Mouse (Mus musculus): Measurements from ENCODE around the gene Tm9sf1.

The Tm9sf1 gene

DNA sequence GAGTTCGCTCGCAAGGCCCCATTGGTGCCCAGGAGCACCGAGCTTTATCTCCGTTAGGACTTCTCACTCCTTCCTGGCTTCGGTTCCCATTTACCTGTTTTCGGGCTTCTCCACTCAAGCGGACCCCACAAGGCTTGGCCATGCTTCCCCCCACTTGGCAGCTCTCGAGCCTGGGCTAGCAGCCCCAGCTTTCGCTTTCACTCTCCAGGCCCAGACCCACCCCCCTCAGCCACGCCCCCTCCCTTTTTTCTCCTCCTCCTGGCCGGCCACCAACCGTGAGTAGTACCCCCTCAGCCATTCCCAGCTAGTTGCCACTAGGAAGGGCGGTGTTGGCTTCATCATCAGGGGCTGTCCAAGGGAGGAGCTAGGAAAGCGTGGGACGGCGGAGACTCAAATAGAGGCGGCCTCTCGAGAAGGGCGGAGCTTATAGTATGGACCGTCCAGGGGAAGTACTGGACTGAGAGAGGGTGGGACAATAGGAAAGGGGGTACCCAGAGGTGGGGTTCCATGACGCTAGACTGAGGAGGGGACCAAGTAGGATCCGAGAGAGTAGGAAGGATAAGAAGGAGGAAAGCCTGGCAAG lies 52.8 kb downstream of the Tm9sf1 start, which contains the start of gene Psme2:
TSS of gene Psme2 (minus strand) at position 366 of the 583 bp plus-strand sequence.
- peak; percentile 95 for DNase-seq (ENCODE audit: low read depth, low spot score)

DNA sequence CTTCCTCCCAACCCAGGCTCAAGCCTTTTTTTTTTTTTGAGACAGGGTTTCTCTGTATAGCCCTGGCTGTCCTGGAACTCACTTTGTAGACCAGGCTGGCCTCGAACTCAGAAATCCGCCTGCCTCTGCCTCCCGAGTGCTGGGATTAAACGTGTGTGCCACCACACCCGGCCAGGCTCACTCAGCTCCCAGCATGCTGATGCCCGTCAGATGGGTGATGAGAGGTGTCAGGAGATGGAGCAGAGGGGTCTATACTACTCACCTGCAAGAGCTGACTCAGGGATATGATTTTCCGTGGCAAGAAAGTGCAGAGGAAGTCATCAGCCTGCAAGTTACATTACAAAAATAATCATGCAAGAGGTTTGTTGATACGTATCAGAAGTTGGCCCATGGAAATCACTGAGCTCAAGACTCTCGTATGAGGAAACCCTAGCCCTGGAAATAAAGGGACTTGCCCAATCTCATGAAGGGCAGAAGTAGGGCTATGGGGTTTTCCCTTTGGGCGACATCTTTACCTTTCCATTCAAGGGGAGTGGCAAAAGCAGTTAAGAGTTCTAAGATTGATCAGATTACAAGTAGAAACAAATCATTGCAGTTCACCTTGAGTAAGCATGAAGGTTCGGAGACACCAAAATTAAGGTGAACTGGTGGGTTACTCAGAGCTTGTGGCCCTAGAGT lies 53.7 kb downstream of the Tm9sf1 start:
- peak; percentile 75 for DNase-seq (ENCODE audit: low read depth, low spot score)

DNA sequence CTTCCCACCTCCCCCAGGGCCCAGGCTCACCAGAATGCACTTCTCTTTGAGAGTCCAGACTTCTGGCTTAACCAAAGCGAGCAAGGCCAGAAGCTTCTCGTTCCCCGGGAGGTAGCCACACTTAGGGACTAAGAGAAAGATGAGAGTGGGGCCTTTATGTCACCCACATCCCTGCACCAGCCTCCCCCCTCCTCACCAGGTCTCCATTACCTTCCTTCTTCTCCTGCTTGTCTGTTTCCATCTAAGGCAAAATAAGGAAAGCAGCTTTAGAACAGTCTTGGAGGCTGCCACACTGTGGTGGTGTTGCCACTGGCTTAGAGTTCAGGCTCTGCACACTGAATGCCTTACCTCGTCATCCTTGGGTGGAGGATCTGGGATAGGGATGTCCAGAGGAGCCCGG lies 54.3 kb downstream of the Tm9sf1 start:
- DNase-seq (ENCODE audit: low read depth, low spot score), result no peak

DNA sequence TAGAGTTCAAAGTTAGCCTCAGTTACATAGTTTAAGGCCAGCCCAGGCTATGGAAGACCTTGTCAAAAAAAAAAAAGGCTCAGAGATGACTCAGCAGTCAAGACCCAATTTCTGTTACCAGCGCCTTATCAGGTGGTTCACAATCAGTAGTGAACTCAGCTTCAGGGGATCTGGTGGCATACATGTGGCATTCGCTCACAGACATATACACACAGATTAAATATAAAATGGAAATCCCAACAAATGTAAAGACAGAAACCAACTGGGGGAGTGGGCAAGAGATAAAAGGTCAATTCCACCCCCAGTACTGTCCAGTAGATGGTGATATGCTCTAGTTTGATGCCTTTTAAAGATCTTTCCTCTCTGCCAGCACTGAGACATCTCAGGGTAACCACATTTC lies 57.5 kb downstream of the Tm9sf1 start:
- peak; percentile 33 for DNase-seq (ENCODE audit: low read depth, low spot score)

All from A20 (cell line).